Mouse (Mus musculus) CH12.LX (cell line): Measurements from ENCODE around the gene E2f3. TPM values are rescaled to one million over a fixed set of nuclear protein-coding genes. Genes with fewer than 3 reads are reported as not detected.

Experiments
- DNase-seq: peaks from one replicate; pipeline ENCODE4 v3.0.0-alpha.2; 2013; ENCODE audit errors: extremely low read depth
- H3K27ac ChIP-seq: 2 replicates; pipeline ENCODE4 v1.5.1; 2012; ENCODE audit warnings: low read depth, mild to moderate bottlenecking, control low read depth, moderate library complexity; ENCODE audit not compliant: insufficient read depth
- H3K27me3 ChIP-seq: replicated peaks from 2 replicates; pipeline ENCODE3; 2012; ENCODE audit warnings: inconsistent platforms
- H3K36me3 ChIP-seq, 2 experiments: replicated peaks in 1 of 2; 2 replicates each; pipeline versions ENCODE3 to v1.6.1; 2012; ENCODE audit warnings: inconsistent platforms in 1 of 2, low read length in 1 of 2, mild to moderate bottlenecking in 1 of 2, mixed read lengths in 1 of 2, moderate library complexity in 1 of 2; ENCODE audit not compliant: control insufficient read depth in 1 of 2, insufficient read depth in 1 of 2
- H3K4me1 ChIP-seq, 2 experiments: 2 replicates each; pipeline ENCODE4 v1.6.1; 2012; ENCODE audit warnings: inconsistent platforms in 1 of 2, moderate library complexity in 1 of 2; ENCODE audit not compliant: insufficient read depth in 2 of 2, control insufficient read depth in 1 of 2
- H3K4me2 ChIP-seq: 2 replicates; pipeline ENCODE4 v1.6.1; 2012; ENCODE audit warnings: low read depth, mild to moderate bottlenecking, control low read depth; ENCODE audit not compliant: poor library complexity, insufficient read depth, severe bottlenecking
- H3K4me3 ChIP-seq, 3 experiments: fragments of 150-350 bp in 1 of 3; sonication (generic) in 1 of 3; replicated peaks in 1 of 3; 2 replicates each; pipeline versions ENCODE3 to v1.5.1; 2011 to 2012; ENCODE audit warnings: low read depth in 2 of 3, low read length in 2 of 3, mild to moderate bottlenecking in 2 of 3, moderate library complexity in 2 of 3, control low read depth in 1 of 3, improper control_type of control experiment in 1 of 3, inconsistent platforms in 1 of 3, mixed read lengths in 1 of 3; ENCODE audit not compliant: poor library complexity in 1 of 3
- H3K79me2 ChIP-seq: replicated peaks from 2 replicates; pipeline ENCODE4 v1.6.1; 2012; ENCODE audit warnings: mild to moderate bottlenecking, moderate library complexity; ENCODE audit not compliant: control insufficient read depth, poor library complexity, insufficient read depth, severe bottlenecking; ENCODE audit errors: extremely low read depth
- H3K9ac ChIP-seq: 2 replicates; pipeline ENCODE4 v1.6.1; 2012; ENCODE audit warnings: low read depth, mild to moderate bottlenecking, control low read depth, moderate library complexity; ENCODE audit not compliant: insufficient read depth
- H3K9me3 ChIP-seq: replicated peaks from 2 replicates; pipeline ENCODE3; 2012; ENCODE audit warnings: low read length, inconsistent platforms, mixed read lengths
- BHLHE40 ChIP-seq: IDR thresholded peaks from 2 replicates; pipeline ENCODE4 v1.6.1; 2011; ENCODE audit warnings: mild to moderate bottlenecking, low read depth, low read length, improper control_type of control experiment
- CHD2 ChIP-seq: IDR thresholded peaks from 2 replicates; pipeline ENCODE4 v1.6.1; 2011; ENCODE audit warnings: low read length, improper control_type of control experiment
- E2F4 ChIP-seq: IDR thresholded peaks from 2 replicates; pipeline ENCODE4 v1.6.1; 2011; ENCODE audit warnings: low read depth, low read length, improper control_type of control experiment; ENCODE audit not compliant: insufficient replicate concordance
- ELF1 ChIP-seq: IDR thresholded peaks from 2 replicates; pipeline ENCODE4 v1.6.1; 2014; ENCODE audit warnings: low read depth, mild to moderate bottlenecking, inconsistent platforms, low read length, improper control_type of control experiment
- EP300 ChIP-seq: IDR thresholded peaks from 2 replicates; pipeline ENCODE4 v1.6.1; 2011; ENCODE audit warnings: low read length, improper control_type of control experiment
- ETS1 ChIP-seq: conservative IDR thresholded peaks from 2 replicates; pipeline ENCODE4 v1.6.1; 2012; ENCODE audit warnings: low read depth, mild to moderate bottlenecking, inconsistent platforms, low read length, improper control_type of control experiment, moderate library complexity
- GABPA ChIP-seq: IDR thresholded peaks from 2 replicates; pipeline ENCODE4 v1.6.1; 2012; ENCODE audit warnings: low read depth, low read length, improper control_type of control experiment, inconsistent platforms; ENCODE audit not compliant: insufficient replicate concordance
- HCFC1 ChIP-seq: IDR thresholded peaks from 2 replicates; pipeline ENCODE4 v1.6.1; 2012; ENCODE audit warnings: low read depth, mild to moderate bottlenecking, inconsistent platforms, low read length, improper control_type of control experiment
- IRF4 ChIP-seq: IDR thresholded peaks from 2 replicates; pipeline ENCODE4 v1.6.1; 2014; ENCODE audit warnings: low read depth, mild to moderate bottlenecking, inconsistent platforms, low read length, improper control_type of control experiment
- JUND ChIP-seq: conservative IDR thresholded peaks from 2 replicates; pipeline ENCODE4 v1.6.1; 2011; ENCODE audit warnings: low read depth, low read length, improper control_type of control experiment
- MAFK ChIP-seq: IDR thresholded peaks from 2 replicates; pipeline ENCODE4 v1.6.1; 2011; ENCODE audit warnings: low read length, improper control_type of control experiment; ENCODE audit not compliant: insufficient replicate concordance
- MAX ChIP-seq: IDR thresholded peaks from 2 replicates; pipeline ENCODE4 v1.6.1; 2011; ENCODE audit warnings: low read length, improper control_type of control experiment
- MAZ ChIP-seq: IDR thresholded peaks from 2 replicates; pipeline ENCODE4 v1.6.1; 2012; ENCODE audit warnings: low read depth, mild to moderate bottlenecking, inconsistent platforms, low read length, improper control_type of control experiment, moderate library complexity
- MEF2A ChIP-seq: IDR thresholded peaks from 2 replicates; pipeline ENCODE4 v1.6.1; 2014; ENCODE audit warnings: low read depth, mild to moderate bottlenecking, inconsistent platforms, low read length, improper control_type of control experiment, borderline replicate concordance
- NELFE ChIP-seq: IDR thresholded peaks from 2 replicates; pipeline ENCODE4 v1.6.1; 2011; ENCODE audit warnings: low read depth, low read length, improper control_type of control experiment
- POLR2A ChIP-seq: IDR thresholded peaks from 2 replicates; pipeline ENCODE4 v1.6.1; 2011; ENCODE audit warnings: low read depth, mild to moderate bottlenecking, improper control_type of control experiment, low read length
- SMC3 ChIP-seq: IDR thresholded peaks from 2 replicates; pipeline ENCODE4 v1.6.1; 2011; ENCODE audit warnings: low read depth, low read length, improper control_type of control experiment
- TCF12 ChIP-seq: IDR thresholded peaks from 2 replicates; pipeline ENCODE4 v1.6.1; 2014; ENCODE audit warnings: low read depth, mild to moderate bottlenecking, inconsistent platforms, low read length, improper control_type of control experiment
- UBTF ChIP-seq: IDR thresholded peaks from 2 replicates; pipeline ENCODE4 v1.6.1; 2012; ENCODE audit warnings: low read depth, mild to moderate bottlenecking, inconsistent platforms, low read length, improper control_type of control experiment, moderate library complexity
- USF1 ChIP-seq: IDR thresholded peaks from 2 replicates; pipeline ENCODE4 v1.6.1; 2014; ENCODE audit warnings: low read depth, mild to moderate bottlenecking, inconsistent platforms, low read length, improper control_type of control experiment
- ZC3H11A ChIP-seq: IDR thresholded peaks from 2 replicates; pipeline ENCODE4 v1.6.1; 2012; ENCODE audit warnings: low read depth, mild to moderate bottlenecking, inconsistent platforms, low read length, improper control_type of control experiment
- ZNF384 ChIP-seq: IDR thresholded peaks from 2 replicates; pipeline ENCODE4 v1.6.1; 2012; ENCODE audit warnings: low read depth, low read length, improper control_type of control experiment, inconsistent platforms
- dilution Hi-C: fragments of 300-500 bp; cut with MboI; formaldehyde crosslinking; loops from 2 replicates; pipeline ENCODE4 v1.14.3; 2020; ENCODE audit warnings: low sequenced_read_pairs; ENCODE audit not compliant: extremely low pct_unique_long_range_greater_than_20kb, extremely low pct_ligation_motif_present
- in situ Hi-C: fragments of 300-500 bp; cut with MboI; formaldehyde crosslinking; loops from 3 replicates; pipeline ENCODE4 v1.14.3; 2019; ENCODE audit warnings: low sequenced_read_pairs, low pct_ligation_motif_present, low pct_unique_long_range_greater_than_20kb, mixed read lengths
- polyA plus RNA-seq: library from polyadenylated mRNA; unstranded; fragments of >175 nt; gene quantifications from 2 replicates; pipeline ENCODE4 v1.2.1, GENCODE M21; 2012; ENCODE audit warnings: low read depth; ENCODE audit not compliant: insufficient read length
- total RNA-seq, 2 experiments: library from RNA; depleted of rRNA; stranded (reverse); fragments of 300-350 nt in 1 of 2; fragments of >200 nt in 1 of 2; gene quantifications; 2 replicates each; pipeline ENCODE4 v1.2.3; 2012 to 2014

Gene E2f3
- total and polyA plus RNA-seq, 3 experiments = 7.6 to 20.7 (median 12.9) TPM

- H3K9ac ChIP-seq = no peak overlapping the region
- no peak overlapping the region for H3K4me3 ChIP-seq
- in situ Hi-C loops = no loop called here
- H3K79me2 ChIP-seq = no peaks in the 10 kb centered on the region
- no peak overlapping the region for H3K27ac ChIP-seq
- TF ChIP-seq TCF12 (no peak), JUND (no peak), ELF1 (no peak), CHD2 (no peak), ETS1 (no peak), MAFK (no peak), POLR2A (no peak), NELFE (no peak), BHLHE40 (no peak)
- no peaks in the 10 kb centered on the region for H3K27me3 ChIP-seq
- DNase-seq = no peak
- no peak overlapping the region for H3K4me2 ChIP-seq
- no peaks in the 10 kb centered on the region for H3K36me3 ChIP-seq
- dilution Hi-C loops = no loop called here
- H3K4me1 ChIP-seq = peaks cover 6 to 18% of the 10 kb centered on the region in 2 experiments
- H3K9me3 ChIP-seq = no peaks in the 10 kb centered on the region
Measured at GRCm38 (mm10) chr13:30012226-30012625, 26.4 kb upstream of the E2f3 start.

- no peak overlapping the region for H3K4me3 ChIP-seq
- in situ Hi-C loops = loop anchor here (5.0 kb wide), 1 partner anchor 69 kb away; no protein-coding TSS in a partner anchor
- no peak overlapping the region for H3K9ac ChIP-seq
- no peak overlapping the region for H3K4me2 ChIP-seq
- peaks cover 9 to 33% of the 10 kb centered on the region in 2 experiments for H3K4me1 ChIP-seq
- DNase-seq = peak; percentile 28
- no peaks in the 10 kb centered on the region for H3K27me3 ChIP-seq
- TF ChIP-seq ETS1 (no peak), ZNF384 (no peak), E2F4 (no peak), SMC3 (no peak), MAZ (no peak), GABPA (no peak), UBTF (no peak), ZC3H11A (no peak), CHD2 (no peak), EP300 (0 out of 2 replicates have a peak, but pooled peaks have one; percentile 11), IRF4 (no peak), MAX (peak; percentile 33; the same call in 1 of the 2 replicates), MEF2A (no peak), NELFE (no peak), POLR2A (no peak), JUND (no peak), HCFC1 (no peak), USF1 (no peak)
- H3K9me3 ChIP-seq = no peaks in the 10 kb centered on the region
- no peaks in the 10 kb centered on the region for H3K36me3 ChIP-seq
- 0 out of 2 replicates have a peak, but pooled peaks cover 3% of the 10 kb centered on the region for H3K79me2 ChIP-seq
- H3K27ac ChIP-seq = no peak overlapping the region
- dilution Hi-C loops = no loop called here
Measured at GRCm38 (mm10) chr13:30008738-30009137, 22.9 kb upstream of the E2f3 start.
